Mouse (Mus musculus) ES-Bruce4 (cell line): ENCODE measurements around the gene Pfkfb3. TPM values are rescaled to one million over a fixed set of nuclear protein-coding genes. Genes with fewer than 3 reads are reported as not detected.
A peak's percentile ranks its signal among the peaks of the same experiment; 100 is the strongest.
"Not testable (repeated sequence)": the region's sequence is repeated elsewhere in the genome, so short reads cannot be mapped to it uniquely, and the experiment has no call there.

ENCODE experiments used
- H3K27ac ChIP-seq: 2 replicates; pipeline ENCODE4 v1.5.1; 2012; ENCODE audit warnings: low read length, inconsistent platforms; ENCODE audit not compliant: insufficient read depth
- H3K27me3 ChIP-seq: 2 replicates; pipeline ENCODE4 v1.6.1; 2012; ENCODE audit warnings: mild to moderate bottlenecking, low read length, inconsistent platforms; ENCODE audit not compliant: control insufficient read depth, poor library complexity, insufficient read depth, severe bottlenecking
- H3K36me3 ChIP-seq: 2 replicates; pipeline ENCODE4 v1.6.1; 2012; ENCODE audit warnings: inconsistent platforms, mild to moderate bottlenecking, low read length, moderate library complexity; ENCODE audit not compliant: control insufficient read depth, poor library complexity, insufficient read depth, severe bottlenecking
- H3K4me1 ChIP-seq: one replicate; pipeline ENCODE4 v1.8.1; 2011; ENCODE audit warnings: low read length; ENCODE audit not compliant: control insufficient read depth, insufficient read depth
- H3K4me3 ChIP-seq: 2 replicates; pipeline ENCODE4 v1.5.1; 2011; ENCODE audit warnings: low read depth, mild to moderate bottlenecking, low read length
- H3K9ac ChIP-seq: 2 replicates; pipeline ENCODE4 v1.6.1; 2012; ENCODE audit warnings: low read depth, mild to moderate bottlenecking, inconsistent platforms; ENCODE audit not compliant: poor library complexity, severe bottlenecking
- H3K9me3 ChIP-seq: replicated peaks from 2 replicates; pipeline ENCODE4 v1.6.1; 2012; ENCODE audit warnings: mild to moderate bottlenecking, low read length, inconsistent platforms; ENCODE audit not compliant: control insufficient read depth, poor library complexity, insufficient read depth, severe bottlenecking
- CTCF ChIP-seq: IDR thresholded peaks from one replicate; pipeline ENCODE4 v1.8.1; 2011; ENCODE audit warnings: low read depth, low read length
- EP300 ChIP-seq: IDR thresholded peaks from 2 replicates; pipeline ENCODE4 v1.6.1; 2011; ENCODE audit warnings: low read depth, low read length; ENCODE audit not compliant: insufficient read depth
- POLR2A ChIP-seq: IDR thresholded peaks from one replicate; pipeline ENCODE4 v1.8.1; 2011; ENCODE audit warnings: low read length; ENCODE audit not compliant: insufficient read depth
- polyA plus RNA-seq: library from polyadenylated mRNA; stranded (reverse); fragments of >200 nt; gene quantifications from 2 replicates; pipeline ENCODE4 v1.2.4, GENCODE M21; 2011; ENCODE audit warnings: low read depth; ENCODE audit not compliant: missing spikeins, insufficient read depth, insufficient read length

Pfkfb3 gene
- polyA plus RNA-seq, 1 experiment = 73.8 TPM

- Histone ChIP-seq H3K9me3 (no peaks in the 10 kb centered on the region), H3K36me3 (no peaks in the 10 kb centered on the region), H3K9ac (no peak overlapping the region), H3K4me3 (no peak overlapping the region), H3K27me3 (no peaks in the 10 kb centered on the region), H3K4me1 (peaks cover 2% of the 10 kb centered on the region), H3K27ac (no peak overlapping the region)
- no peak for TF ChIP-seq EP300
- TF ChIP-seq CTCF = peak; percentile 24
- TF ChIP-seq POLR2A = no peak
Measured at GRCm38 (mm10) chr2:11547609-11548008, 6.3 kb downstream of the Pfkfb3 start.

GRCm38 (mm10) chr2:11546091-11546490, 7.8 kb downstream of the Pfkfb3 start:
- TF ChIP-seq CTCF (no peak), EP300 (no peak), POLR2A (no peak)
- Histone ChIP-seq H3K4me1 (no peaks in the 10 kb centered on the region), H3K36me3 (no peaks in the 10 kb centered on the region), H3K27ac (no peak overlapping the region), H3K4me3 (no peak overlapping the region), H3K9me3 (0 out of 2 replicates have a peak, but pooled peaks cover 3% of the 10 kb centered on the region), H3K27me3 (no peaks in the 10 kb centered on the region), H3K9ac (no peak overlapping the region)

GRCm38 (mm10) chr2:11545380-11545779, 8.5 kb downstream of the Pfkfb3 start:
- H3K9ac ChIP-seq = no peak overlapping the region
- 0 out of 2 replicates have a peak, but pooled peaks cover 3% of the 10 kb centered on the region for H3K9me3 ChIP-seq
- H3K4me3 ChIP-seq = no peak overlapping the region
- no peak overlapping the region for H3K27ac ChIP-seq
- no peaks in the 10 kb centered on the region for H3K36me3 ChIP-seq
- TF ChIP-seq EP300 = no peak
- no peak for TF ChIP-seq CTCF
- no peak for TF ChIP-seq POLR2A
- H3K4me1 ChIP-seq = no peaks in the 10 kb centered on the region
- H3K27me3 ChIP-seq = no peaks in the 10 kb centered on the region

GRCm38 (mm10) chr2:11544342-11544741, 9.5 kb downstream of the Pfkfb3 start:
- Histone ChIP-seq H3K4me3 (no peak overlapping the region), H3K27me3 (no peaks in the 10 kb centered on the region), H3K9ac (no peak overlapping the region), H3K36me3 (no peaks in the 10 kb centered on the region), H3K9me3 (0 out of 2 replicates have a peak, but pooled peaks cover 3% of the 10 kb centered on the region), H3K27ac (no peak overlapping the region), H3K4me1 (no peaks in the 10 kb centered on the region)
- TF ChIP-seq POLR2A = no peak
- no peak for TF ChIP-seq EP300
- TF ChIP-seq CTCF = no peak

GRCm38 (mm10) chr2:11543158-11543557, 10.7 kb downstream of the Pfkfb3 start:
- Histone ChIP-seq H3K9ac (no peak overlapping the region), H3K9me3 (0 out of 2 replicates have a peak, but pooled peaks cover 3% of the 10 kb centered on the region), H3K27ac (no peak overlapping the region), H3K4me3 (no peak overlapping the region), H3K36me3 (no peaks in the 10 kb centered on the region), H3K27me3 (no peaks in the 10 kb centered on the region), H3K4me1 (no peaks in the 10 kb centered on the region)
- TF ChIP-seq EP300 (no peak), CTCF (peak; percentile 29), POLR2A (no peak)

GRCm38 (mm10) chr2:11542640-11543039, 11.2 kb downstream of the Pfkfb3 start:
- no peak overlapping the region for H3K27ac ChIP-seq
- no peak overlapping the region for H3K9ac ChIP-seq
- 0 out of 2 replicates have a peak, but pooled peaks cover 3% of the 10 kb centered on the region for H3K9me3 ChIP-seq
- peak; percentile 30 for TF ChIP-seq CTCF
- no peak for TF ChIP-seq POLR2A
- no peak overlapping the region for H3K4me3 ChIP-seq
- no peaks in the 10 kb centered on the region for H3K36me3 ChIP-seq
- H3K27me3 ChIP-seq = no peaks in the 10 kb centered on the region
- H3K4me1 ChIP-seq = no peaks in the 10 kb centered on the region

- TF ChIP-seq CTCF = no peak
- TF ChIP-seq EP300 = no peak
- no peak for TF ChIP-seq POLR2A
- H3K9me3 ChIP-seq = 0 out of 2 replicates have a peak, but pooled peaks cover 3% of the 10 kb centered on the region
- H3K27ac ChIP-seq = no peak overlapping the region
- no peak overlapping the region for H3K4me3 ChIP-seq
- no peaks in the 10 kb centered on the region for H3K36me3 ChIP-seq
- H3K27me3 ChIP-seq = no peaks in the 10 kb centered on the region
- H3K4me1 ChIP-seq = no peaks in the 10 kb centered on the region
- no peak overlapping the region for H3K9ac ChIP-seq
Measured at GRCm38 (mm10) chr2:11542121-11542520, 11.8 kb downstream of the Pfkfb3 start.

GRCm38 (mm10) chr2:11541528-11541927, 12.3 kb downstream of the Pfkfb3 start:
- H3K4me1 ChIP-seq, H3K4me3 ChIP-seq, H3K27ac ChIP-seq, H3K36me3 ChIP-seq, H3K9ac ChIP-seq, H3K27me3 ChIP-seq, H3K9me3 ChIP-seq: not testable (repeated sequence)
